Mouse (Mus musculus) neural tube, embryonic 12.5 days (tissue): ENCODE data around the gene Sh3gl2. TPM values are rescaled to one million over a fixed set of nuclear protein-coding genes. Genes with fewer than 3 reads are reported as not detected.

Experiments
- ATAC-seq: fragments of 200-750 bp; cut with Nextera tagmentation; 2 replicates; pipeline ENCODE4 v1.8.0; 2017; ENCODE audit warnings: low read depth, mild to moderate bottlenecking, moderate TSS enrichment, moderate library complexity; ENCODE audit not compliant: low FRiP score
- H3K27ac ChIP-seq: fragments of 300-500 bp; sonication (generic); 2 replicates; pipeline ENCODE4 v1.5.1; 2016
- H3K27me3 ChIP-seq: fragments of 300-500 bp; sonication (generic); replicated peaks from 2 replicates; pipeline ENCODE4 v1.6.1; 2016; ENCODE audit warnings: mild to moderate bottlenecking
- H3K36me3 ChIP-seq: fragments of 300-500 bp; sonication (generic); 2 replicates; pipeline ENCODE4 v1.6.1; 2016; ENCODE audit warnings: mild to moderate bottlenecking
- H3K4me1 ChIP-seq: fragments of 300-500 bp; sonication (generic); 2 replicates; pipeline ENCODE4 v1.6.1; 2016
- H3K4me2 ChIP-seq: fragments of 300-500 bp; sonication (generic); replicated peaks from 2 replicates; pipeline ENCODE4 v1.6.1; 2016; ENCODE audit warnings: mild to moderate bottlenecking
- H3K4me3 ChIP-seq: fragments of 300-500 bp; sonication (generic); 2 replicates; pipeline ENCODE4 v1.5.1; 2016
- H3K9ac ChIP-seq: fragments of 300-500 bp; sonication (generic); 2 replicates; pipeline ENCODE4 v1.6.1; 2016; ENCODE audit warnings: mild to moderate bottlenecking
- H3K9me3 ChIP-seq: fragments of 300-500 bp; sonication (generic); 2 replicates; pipeline ENCODE4 v1.6.1; 2016; ENCODE audit warnings: mild to moderate bottlenecking
- WGBS: fragments of 180-500 bp; shearing (Covaris S2); methylation state at CpG from one replicate; pipeline ENCODE4 v1.1.7; 2016; 5-methylcytosine and 5-hydroxymethylcytosine counted together
- polyA plus RNA-seq: library from polyadenylated mRNA; unstranded; fragments of >200 nt; fragmentation: Nextera tagmentation; extraction: Ambion mirVana; gene quantifications from 2 replicates; pipeline ENCODE4 v1.2.1, GENCODE M21; 2016

The Sh3gl2 gene
- polyA plus RNA-seq, 1 experiment from 2014 or later, result 26.2 TPM

DNA sequence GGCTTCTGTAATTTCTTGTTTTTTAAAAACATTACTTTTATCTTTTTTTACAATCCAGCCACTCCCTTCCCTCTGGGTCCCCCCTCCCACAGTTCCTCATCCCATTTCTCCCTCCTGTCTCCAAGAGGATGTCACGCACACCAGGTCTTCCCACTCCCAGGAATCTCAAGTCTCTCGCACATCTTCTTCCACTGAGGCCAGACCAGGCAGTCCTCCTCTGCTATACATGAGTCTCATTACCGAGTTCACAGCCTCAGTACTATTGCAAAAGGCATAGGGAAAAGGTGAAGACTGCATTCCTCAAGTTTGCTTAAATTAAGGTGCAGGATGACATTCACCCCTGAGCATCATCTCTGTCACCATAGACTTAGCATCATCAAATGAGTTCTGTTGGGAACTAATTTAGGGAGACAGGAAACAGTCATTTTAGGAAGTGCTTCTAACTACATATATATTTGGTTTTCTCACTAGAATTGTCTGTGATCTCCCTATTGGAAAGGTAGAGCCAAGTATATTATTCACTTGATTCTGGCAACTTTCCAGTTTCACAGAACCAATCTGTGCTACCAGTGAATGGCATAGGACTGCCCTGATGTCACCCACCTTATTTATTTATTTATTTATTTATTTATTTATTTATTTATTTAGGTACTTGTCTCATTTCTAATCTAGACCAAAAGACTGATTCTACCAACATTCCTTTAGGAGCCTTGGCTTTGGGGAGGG lies 1.9 kb downstream of the Sh3gl2 start:
- Histone ChIP-seq H3K9ac (no peak overlapping the region), H3K4me2 (no peak overlapping the region), H3K4me1 (peaks cover 9% of the 10 kb centered on the region; the same call in 1 of the 2 replicates), H3K36me3 (no peaks in the 10 kb centered on the region), H3K4me3 (no peak overlapping the region), H3K9me3 (no peaks in the 10 kb centered on the region), H3K27me3 (peaks cover 24% of the 10 kb centered on the region), H3K27ac (no peak overlapping the region)
- WGBS, result 55% methylated on average over 3 of the region's 3 CpGs
- no peak for ATAC-seq

DNA sequence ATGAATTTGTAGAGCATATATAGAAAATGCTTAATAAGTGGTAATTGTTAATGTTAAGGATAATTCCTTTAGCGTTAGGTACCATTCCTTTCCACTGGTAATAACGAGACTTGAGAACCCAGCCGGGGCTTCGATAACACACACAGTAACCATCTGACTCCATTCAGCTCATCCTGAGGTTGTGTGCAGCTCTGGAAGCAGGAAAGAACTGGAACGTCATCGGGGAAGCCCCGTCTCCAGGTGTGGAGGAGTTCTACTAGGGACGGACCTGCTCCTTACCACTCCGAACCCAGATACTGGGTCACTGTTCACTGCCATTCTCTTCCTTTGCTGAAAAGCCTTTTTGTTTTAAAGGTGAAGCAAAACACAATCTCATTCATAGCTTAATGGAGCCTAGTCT lies 2.6 kb downstream of the Sh3gl2 start:
- H3K9me3 ChIP-seq, result no peaks in the 10 kb centered on the region
- no peak overlapping the region for H3K4me2 ChIP-seq
- no peak overlapping the region for H3K4me3 ChIP-seq
- peaks cover 9% of the 10 kb centered on the region; the same call in 1 of the 2 replicates for H3K4me1 ChIP-seq
- peaks cover 24% of the 10 kb centered on the region for H3K27me3 ChIP-seq
- H3K36me3 ChIP-seq, result no peaks in the 10 kb centered on the region
- H3K27ac ChIP-seq, result no peak overlapping the region
- H3K9ac ChIP-seq, result no peak overlapping the region
- no peak for ATAC-seq
- 93% methylated on average over 9 of the region's 9 CpGs for WGBS

DNA sequence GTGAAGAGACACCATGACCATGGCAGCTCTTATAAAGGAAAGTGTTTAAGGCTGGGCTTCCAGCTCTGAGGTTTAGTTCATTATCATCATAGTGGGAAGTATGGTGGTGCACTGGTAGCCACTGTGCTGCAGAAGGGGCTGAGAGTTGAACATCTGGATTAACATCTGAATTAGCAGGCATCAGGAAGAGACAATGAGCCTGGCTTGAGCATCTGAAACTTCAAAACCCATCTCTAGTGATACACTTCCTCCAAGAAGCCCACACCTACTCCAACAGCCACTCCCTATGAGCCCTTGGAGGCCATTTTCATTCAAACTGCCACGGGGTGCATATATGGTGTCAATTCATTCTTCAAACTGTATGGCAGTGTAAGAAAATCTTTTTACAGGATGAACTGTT lies 3.6 kb downstream of the Sh3gl2 start:
- 81% methylated on average over 1 of the region's 1 CpGs for WGBS
- H3K27me3 ChIP-seq, result peaks cover 21% of the 10 kb centered on the region

DNA sequence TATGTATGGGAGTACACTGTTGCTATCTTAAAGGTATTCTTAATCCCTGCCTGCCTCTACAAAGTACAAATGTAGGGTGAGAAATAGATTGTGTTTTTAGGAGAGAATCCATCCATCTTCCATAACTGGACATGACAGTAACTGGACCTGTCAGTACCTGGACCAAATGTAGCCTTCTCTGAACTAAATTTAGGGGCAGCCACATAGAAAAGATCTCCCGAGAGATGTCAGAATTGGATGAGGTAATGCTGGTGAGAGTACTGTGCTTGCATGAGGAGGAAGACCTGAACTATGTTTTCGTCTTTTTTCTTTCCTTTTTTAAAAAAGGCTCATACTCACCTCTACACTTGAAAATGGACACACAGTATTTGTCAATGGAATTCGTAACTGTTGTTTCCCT lies 6.0 kb downstream of the Sh3gl2 start:
- H3K4me2 ChIP-seq, result no peak overlapping the region
- ATAC-seq, result no peak
- H3K27ac ChIP-seq, result no peak overlapping the region
- no peak overlapping the region for H3K9ac ChIP-seq
- peaks cover 2% of the 10 kb centered on the region; the same call in 1 of the 2 replicates for H3K4me1 ChIP-seq
- no peak overlapping the region for H3K4me3 ChIP-seq
- no peaks in the 10 kb centered on the region for H3K36me3 ChIP-seq
- peaks cover 4% of the 10 kb centered on the region; the same call in 1 of the 2 replicates for H3K27me3 ChIP-seq
- 88% methylated on average over 3 of the region's 3 CpGs for WGBS
- no peaks in the 10 kb centered on the region for H3K9me3 ChIP-seq

More for the DNA sequence above, 3.6 kb downstream of the Sh3gl2 start:
- Histone ChIP-seq H3K4me2 (no peak overlapping the region), H3K9me3 (no peaks in the 10 kb centered on the region), H3K4me3 (no peak overlapping the region), H3K36me3 (no peaks in the 10 kb centered on the region), H3K4me1 (peaks cover 9% of the 10 kb centered on the region; the same call in 1 of the 2 replicates), H3K27ac (no peak overlapping the region), H3K9ac (no peak overlapping the region)
- no peak for ATAC-seq

DNA sequence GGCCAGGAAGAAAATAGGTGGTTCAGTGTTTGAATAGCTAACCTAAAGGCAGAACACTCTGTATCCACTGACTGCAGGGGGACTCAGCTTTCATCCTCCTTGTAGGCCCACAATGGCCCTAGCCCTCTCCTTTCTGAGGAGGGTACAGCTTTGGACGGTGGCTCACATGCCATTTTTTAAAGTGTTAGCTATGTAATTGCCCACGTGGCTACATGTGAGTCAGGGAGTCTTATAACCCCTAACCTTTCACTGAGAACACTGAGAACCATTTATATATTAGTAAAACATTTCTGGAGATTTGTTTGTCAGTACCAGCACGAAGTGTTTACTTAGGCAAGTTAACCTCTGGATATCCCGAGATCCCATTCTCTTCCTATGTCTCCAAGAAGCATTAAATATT lies 12.1 kb downstream of the Sh3gl2 start:
- ATAC-seq, result no peak
- Histone ChIP-seq H3K9ac (no peak overlapping the region), H3K4me1 (no peaks in the 10 kb centered on the region), H3K36me3 (no peaks in the 10 kb centered on the region), H3K4me2 (no peak overlapping the region), H3K27ac (no peak overlapping the region), H3K9me3 (no peaks in the 10 kb centered on the region), H3K27me3 (no peaks in the 10 kb centered on the region), H3K4me3 (no peak overlapping the region)
- WGBS, result 78% methylated on average over 4 of the region's 4 CpGs

DNA sequence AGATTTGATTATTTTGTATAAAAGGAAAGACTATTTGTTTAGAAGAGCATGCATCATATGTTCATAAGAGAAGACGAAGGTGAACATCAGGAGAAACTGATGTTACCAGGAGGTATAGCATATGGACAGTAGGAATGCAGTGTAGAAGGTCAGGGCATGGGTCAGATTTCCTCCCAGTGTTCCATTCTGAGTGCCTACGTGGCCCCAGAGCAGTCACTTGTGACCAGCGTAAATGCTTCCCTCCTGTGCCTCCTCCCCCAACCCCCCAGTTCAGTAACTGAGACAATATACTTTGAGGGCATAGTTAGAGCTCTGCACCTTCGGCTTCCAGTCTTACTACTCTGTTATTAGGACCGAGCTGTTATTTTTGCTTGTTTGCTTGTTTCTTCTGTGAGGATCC lies 17.8 kb downstream of the Sh3gl2 start:
- H3K4me2 ChIP-seq, result no peak overlapping the region
- no peak overlapping the region for H3K9ac ChIP-seq
- 68% methylated on average over 5 of the region's 5 CpGs for WGBS
- no peak for ATAC-seq
- H3K4me3 ChIP-seq, result no peak overlapping the region
- no peaks in the 10 kb centered on the region for H3K9me3 ChIP-seq
- no peak overlapping the region for H3K27ac ChIP-seq
- no peaks in the 10 kb centered on the region for H3K4me1 ChIP-seq
- H3K36me3 ChIP-seq, result no peaks in the 10 kb centered on the region
- no peaks in the 10 kb centered on the region for H3K27me3 ChIP-seq

DNA sequence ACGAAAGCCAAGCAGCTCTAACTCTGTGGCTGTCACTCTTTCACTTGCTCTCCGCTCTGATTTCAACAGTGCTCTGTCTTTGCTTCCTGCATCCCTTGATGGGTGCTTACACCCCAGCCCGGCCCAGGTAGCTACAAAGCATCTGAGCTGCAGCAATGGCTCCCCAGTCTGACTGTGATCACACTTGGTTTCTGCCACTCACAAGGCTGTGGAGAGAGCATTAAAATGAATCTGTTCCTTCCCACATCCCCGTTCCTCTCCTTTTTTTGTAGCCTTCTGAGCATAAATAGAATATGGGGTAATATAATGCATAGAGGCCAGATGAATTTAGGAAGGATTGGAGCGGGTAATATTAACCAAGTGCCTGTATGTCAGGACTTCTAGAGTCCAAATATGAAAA lies 21.8 kb downstream of the Sh3gl2 start:
- no peak overlapping the region for H3K4me2 ChIP-seq
- H3K27me3 ChIP-seq, result no peaks in the 10 kb centered on the region
- H3K27ac ChIP-seq, result no peak overlapping the region
- no peak overlapping the region for H3K9ac ChIP-seq
- H3K9me3 ChIP-seq, result no peaks in the 10 kb centered on the region
- WGBS, result 86% methylated on average over 5 of the region's 5 CpGs
- no peaks in the 10 kb centered on the region for H3K36me3 ChIP-seq
- H3K4me3 ChIP-seq, result no peak overlapping the region
- no peak for ATAC-seq
- no peaks in the 10 kb centered on the region for H3K4me1 ChIP-seq

DNA sequence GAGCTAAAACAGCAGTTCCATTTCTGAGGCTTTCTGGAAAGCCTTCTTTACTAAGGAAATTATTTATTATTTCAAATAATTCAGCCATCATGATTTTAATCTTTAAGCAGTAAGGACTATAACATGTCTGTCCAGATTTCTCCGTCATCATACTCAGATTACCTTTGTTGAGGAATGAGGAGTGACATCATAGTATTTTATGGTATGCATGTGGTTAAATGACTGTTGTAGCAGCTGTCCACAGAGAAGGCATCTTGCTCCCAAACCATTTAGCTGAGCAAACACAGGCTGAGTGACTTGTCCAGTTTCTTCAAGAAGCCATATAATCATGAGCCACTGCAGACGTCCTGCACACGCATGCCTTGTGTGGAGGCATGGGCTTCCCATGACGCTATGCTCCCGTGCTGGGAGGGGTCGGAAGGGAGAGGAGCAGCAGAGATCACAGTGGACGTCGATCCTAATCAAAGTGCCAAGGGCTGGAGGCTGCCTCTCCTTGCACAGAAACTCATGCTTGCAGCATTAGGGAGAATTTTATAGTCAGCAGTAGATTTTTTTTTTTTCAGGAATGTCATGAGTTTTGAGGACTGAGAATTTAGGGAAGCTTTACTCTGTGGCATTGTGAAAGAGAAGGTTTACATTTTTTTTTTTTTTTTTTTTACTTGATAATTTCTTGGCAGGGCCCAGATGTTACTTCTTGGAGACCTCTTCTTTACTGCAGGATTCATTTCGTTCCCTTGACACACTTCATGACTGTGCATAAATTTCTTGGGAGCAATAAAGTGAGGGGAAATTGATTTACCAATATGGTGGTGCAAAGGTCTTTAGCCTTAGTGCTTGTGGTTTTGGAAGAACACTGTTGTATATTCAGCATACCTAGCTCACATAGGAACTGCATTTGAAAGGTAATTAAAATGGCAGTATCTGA lies 23.0 kb downstream of the Sh3gl2 start:
- Histone ChIP-seq H3K4me1 (peaks cover 5% of the 10 kb centered on the region; the same call in 1 of the 2 replicates), H3K4me2 (no peak overlapping the region), H3K27me3 (no peaks in the 10 kb centered on the region), H3K9me3 (no peaks in the 10 kb centered on the region), H3K27ac (no peak overlapping the region), H3K9ac (no peak overlapping the region), H3K4me3 (no peak overlapping the region), H3K36me3 (no peaks in the 10 kb centered on the region)
- no peak for ATAC-seq
- WGBS, result 71% methylated on average over 9 of the region's 9 CpGs

DNA sequence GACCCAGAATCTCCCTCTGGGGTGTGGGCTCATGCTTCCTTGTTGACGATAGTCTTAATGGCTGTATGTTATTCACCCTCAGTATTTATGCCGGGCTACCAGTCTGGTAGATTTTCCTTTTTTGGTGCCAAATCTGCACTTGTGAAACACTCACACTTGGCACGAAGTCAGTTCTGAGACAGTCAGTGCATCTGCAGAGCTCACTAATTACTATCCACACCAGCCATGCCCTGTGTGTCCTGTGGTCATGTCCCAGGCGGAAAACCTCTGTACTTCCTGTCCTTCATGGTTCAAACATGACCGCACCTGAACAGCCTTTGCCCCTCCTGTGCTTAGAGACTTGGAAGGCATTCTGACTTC lies 23.6 kb downstream of the Sh3gl2 start:
- ATAC-seq, result no peak
- Histone ChIP-seq H3K4me3 (no peak overlapping the region), H3K27ac (no peak overlapping the region), H3K36me3 (no peaks in the 10 kb centered on the region), H3K27me3 (no peaks in the 10 kb centered on the region), H3K4me1 (peaks cover 8% of the 10 kb centered on the region; the same call in 1 of the 2 replicates), H3K9ac (no peak overlapping the region), H3K4me2 (no peak overlapping the region), H3K9me3 (no peaks in the 10 kb centered on the region)
- 88% methylated on average over 5 of the region's 5 CpGs for WGBS

DNA sequence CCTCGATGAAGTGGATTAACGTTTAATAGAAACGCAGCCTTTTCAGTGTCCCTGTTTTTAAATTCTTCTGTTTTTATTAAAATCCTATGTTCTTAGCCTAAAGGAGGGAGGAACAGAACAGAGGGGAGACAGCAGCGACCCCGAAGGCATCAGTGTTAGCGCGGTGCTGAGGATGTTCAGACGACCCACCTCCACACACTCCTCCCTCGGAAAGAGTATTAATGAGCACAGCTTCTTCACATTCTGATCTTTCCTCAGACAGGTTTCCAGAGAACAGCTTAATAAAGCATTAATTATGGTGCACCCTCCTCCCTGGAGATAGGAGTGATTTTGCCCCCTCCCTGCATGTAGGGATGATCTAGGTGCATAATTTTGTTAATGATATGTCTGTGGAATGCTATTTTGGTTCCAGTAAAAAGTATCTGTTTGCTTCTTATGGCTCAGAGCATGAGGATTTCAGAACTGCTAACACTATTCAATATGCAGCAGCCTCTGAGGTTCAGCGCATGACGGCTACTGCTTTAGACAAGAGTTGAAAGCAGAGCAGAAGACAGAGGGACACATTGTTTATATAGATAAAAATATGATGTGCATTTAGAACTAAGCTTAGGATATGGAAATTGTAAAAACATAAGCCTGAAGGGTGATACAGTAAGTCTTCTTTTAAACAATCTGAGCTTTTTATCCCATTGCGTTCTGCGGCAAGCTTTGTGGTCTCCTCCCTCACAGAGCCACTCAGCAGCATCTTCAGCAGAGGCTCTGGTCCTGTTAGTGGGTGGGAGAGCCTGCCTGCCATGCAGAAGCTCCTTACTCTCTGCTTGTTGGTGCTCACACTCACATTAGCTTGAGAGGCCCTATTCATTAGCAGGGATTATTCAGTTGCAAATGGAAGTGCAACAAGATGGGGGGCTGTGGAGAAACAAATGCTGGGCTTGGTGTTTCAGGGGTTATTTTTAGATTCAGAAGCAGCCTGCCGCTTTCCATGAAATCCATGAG lies 27.8 kb downstream of the Sh3gl2 start:
- H3K4me2 ChIP-seq, result no peak overlapping the region
- H3K27me3 ChIP-seq, result no peaks in the 10 kb centered on the region
- 73% methylated on average over 14 of the region's 14 CpGs for WGBS
- no peak overlapping the region for H3K27ac ChIP-seq
- peaks cover 8% of the 10 kb centered on the region; the same call in 1 of the 2 replicates for H3K4me1 ChIP-seq
- no peak overlapping the region for H3K9ac ChIP-seq
- no peak overlapping the region for H3K4me3 ChIP-seq
- H3K9me3 ChIP-seq, result no peaks in the 10 kb centered on the region
- H3K36me3 ChIP-seq, result no peaks in the 10 kb centered on the region
- ATAC-seq, result no peak

DNA sequence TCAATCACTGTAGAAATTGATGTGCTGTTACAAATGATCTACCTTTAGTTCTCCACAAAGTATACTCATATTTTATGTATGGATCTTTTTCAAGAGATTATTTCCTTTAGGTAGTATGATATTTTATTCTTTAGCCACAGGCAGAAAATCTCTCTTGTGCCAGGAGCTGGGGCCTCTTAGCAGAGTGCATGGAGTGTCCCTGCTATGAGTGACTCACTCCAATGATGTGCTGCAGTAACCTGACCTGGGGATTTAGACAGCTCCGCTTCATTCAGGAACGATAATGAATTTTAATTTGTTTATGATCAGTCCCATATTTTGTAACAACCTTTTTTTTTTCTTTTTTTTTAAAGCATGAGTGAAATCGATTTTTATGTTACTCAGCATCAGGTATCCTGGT lies 36.7 kb downstream of the Sh3gl2 start:
- H3K36me3 ChIP-seq, result no peaks in the 10 kb centered on the region
- H3K4me3 ChIP-seq, result no peak overlapping the region
- H3K9me3 ChIP-seq, result no peaks in the 10 kb centered on the region
- no peaks in the 10 kb centered on the region for H3K27me3 ChIP-seq
- ATAC-seq, result no peak
- no peak overlapping the region for H3K9ac ChIP-seq
- H3K4me1 ChIP-seq, result no peaks in the 10 kb centered on the region
- H3K4me2 ChIP-seq, result no peak overlapping the region
- H3K27ac ChIP-seq, result no peak overlapping the region
- WGBS, result 90% methylated on average over 3 of the region's 3 CpGs
